Mouse (Mus musculus) heart, postnatal 0 days (tissue): ENCODE data around the gene Pafah1b3. TPM values are rescaled to one million over a fixed set of nuclear protein-coding genes. Genes with fewer than 3 reads are reported as not detected.
"Not testable (repeated sequence)": the region's sequence is repeated elsewhere in the genome, so short reads cannot be mapped to it uniquely, and the experiment has no call there.

Experiments
- ATAC-seq: fragments of 200-750 bp; cut with Nextera tagmentation; 2 replicates; pipeline ENCODE4 v1.8.0; 2017; ENCODE audit warnings: low read depth, moderate number of reproducible peaks, moderate library complexity; ENCODE audit not compliant: insufficient read depth
- DNase-seq: peaks from one replicate; pipeline ENCODE4 v3.0.0-alpha.2; 2016; ENCODE audit warnings: low spot score
- H3K27ac ChIP-seq: fragments of 300-500 bp; sonication (generic); 2 replicates; pipeline ENCODE4 v1.5.1; 2014; ENCODE audit warnings: low read depth, mild to moderate bottlenecking
- H3K27me3 ChIP-seq: fragments of 300-500 bp; sonication (generic); 2 replicates; pipeline ENCODE4 v1.6.1; 2014; ENCODE audit warnings: low read length, mixed read lengths; ENCODE audit not compliant: control insufficient read depth, insufficient read depth
- H3K36me3 ChIP-seq: fragments of 300-500 bp; sonication (generic); replicated peaks from 2 replicates; pipeline ENCODE4 v1.6.1; 2014; ENCODE audit warnings: low read length, mixed read lengths; ENCODE audit not compliant: control insufficient read depth, insufficient read depth
- H3K4me1 ChIP-seq: fragments of 300-500 bp; sonication (generic); 2 replicates; pipeline ENCODE4 v1.6.1; 2014; ENCODE audit warnings: antibody characterized with exemption; ENCODE audit not compliant: control insufficient read depth, insufficient read depth
- H3K4me2 ChIP-seq: fragments of 300-500 bp; sonication (generic); 2 replicates; pipeline ENCODE4 v1.6.1; 2014; ENCODE audit warnings: low read depth, mild to moderate bottlenecking, low read length, moderate library complexity
- H3K4me3 ChIP-seq: fragments of 300-500 bp; sonication (generic); 2 replicates; pipeline ENCODE4 v1.5.1; 2014; ENCODE audit warnings: low read depth, low read length
- H3K9ac ChIP-seq: fragments of 300-500 bp; sonication (generic); replicated peaks from 2 replicates; pipeline ENCODE4 v1.6.1; 2014; ENCODE audit warnings: low read depth, low read length, mixed read lengths
- H3K9me3 ChIP-seq: fragments of 300-500 bp; sonication (generic); replicated peaks from 2 replicates; pipeline ENCODE4 v1.6.1; 2016; ENCODE audit warnings: low read length; ENCODE audit not compliant: control insufficient read depth
- CTCF ChIP-seq: IDR thresholded peaks from 2 replicates; pipeline ENCODE4 v1.5.1; 2016; ENCODE audit warnings: antibody characterized with exemption, control low read depth, low read depth
- EP300 ChIP-seq: IDR thresholded peaks from 2 replicates; pipeline ENCODE4 v1.6.1; 2016; ENCODE audit warnings: antibody characterized with exemption, low read depth
- WGBS: fragments of 180-500 bp; shearing (Covaris S2); extraction: QIAGEN DNeasy Blood & Tissue Kit; methylation state at CpG from one replicate; pipeline ENCODE4 v1.1.7; 2014; 5-methylcytosine and 5-hydroxymethylcytosine counted together
- polyA plus RNA-seq: library from polyadenylated mRNA; unstranded; fragments of >200 nt; fragmentation: Nextera tagmentation; extraction: Ambion mirVana; gene quantifications from 2 replicates; pipeline ENCODE4 v1.2.1, GENCODE M21; 2015
- total RNA-seq: library from RNA; depleted of rRNA; stranded (reverse); fragments of >200 nt; gene quantifications from 2 replicates; pipeline ENCODE4 v1.2.3, GENCODE M21; 2014; ENCODE audit warnings: low replicate concordance

Pafah1b3 gene
- total and polyA plus RNA-seq, 2 experiments from 2014 or later = 57.3 to 161 TPM

GRCm38 (mm10) chr7:25326233-25326632 is 28.4 kb upstream of the Pafah1b3 start:
- Histone ChIP-seq H3K4me2 (no peak overlapping the region), H3K27ac (no peak overlapping the region), H3K4me3 (no peak overlapping the region), H3K9me3 (no peaks in the 10 kb centered on the region), H3K36me3 (peaks cover 10% of the 10 kb centered on the region), H3K27me3 (no peaks in the 10 kb centered on the region), H3K4me1 (peaks cover 5% of the 10 kb centered on the region; the same call in 1 of the 2 replicates), H3K9ac (no peak overlapping the region)
- ATAC-seq = peak; percentile 42; the same call in 1 of the 2 replicates
- no peak for TF ChIP-seq EP300
- TF ChIP-seq CTCF = no peak
- DNase-seq = no peak
- 73% methylated on average over 8 of the region's 8 CpGs for WGBS

- not testable (repeated sequence) for H3K4me2 ChIP-seq, H3K27ac ChIP-seq, H3K4me1 ChIP-seq, H3K9ac ChIP-seq, ATAC-seq, H3K27me3 ChIP-seq, DNase-seq, H3K4me3 ChIP-seq, H3K9me3 ChIP-seq, H3K36me3 ChIP-seq
- WGBS = 75% methylated on average over 6 of the region's 6 CpGs
Measured at GRCm38 (mm10) chr7:25325431-25325830, 27.6 kb upstream of the Pafah1b3 start.

GRCm38 (mm10) chr7:25323219-25323618 is 25.4 kb upstream of the Pafah1b3 start:
- no peak for DNase-seq
- Histone ChIP-seq H3K9me3 (no peaks in the 10 kb centered on the region), H3K4me2 (no peak overlapping the region), H3K4me1 (peaks cover 5% of the 10 kb centered on the region; the same call in 1 of the 2 replicates), H3K9ac (no peak overlapping the region), H3K36me3 (no peaks in the 10 kb centered on the region), H3K27ac (no peak overlapping the region), H3K4me3 (no peak overlapping the region), H3K27me3 (no peaks in the 10 kb centered on the region)
- 91% methylated on average over 2 of the region's 2 CpGs for WGBS
- ATAC-seq = no peak
- no peak for TF ChIP-seq EP300
- no peak for TF ChIP-seq CTCF

GRCm38 (mm10) chr7:25322058-25322484 is 24.3 kb upstream of the Pafah1b3 start:
- no peak overlapping the region for H3K4me3 ChIP-seq
- peak overlapping the region; percentile 31; the same call in 1 of the 2 replicates for H3K4me2 ChIP-seq
- no peak for TF ChIP-seq CTCF
- TF ChIP-seq EP300 = no peak
- no peak overlapping the region for H3K27ac ChIP-seq
- no peaks in the 10 kb centered on the region for H3K9me3 ChIP-seq
- 20% methylated on average over 6 of the region's 6 CpGs for WGBS
- H3K36me3 ChIP-seq = no peaks in the 10 kb centered on the region
- DNase-seq = peak; percentile 26
- no peak overlapping the region; the same call in 1 of the 2 replicates for H3K9ac ChIP-seq
- no peaks in the 10 kb centered on the region for H3K27me3 ChIP-seq
- ATAC-seq = no peak
- H3K4me1 ChIP-seq = peaks cover 5% of the 10 kb centered on the region; the same call in 1 of the 2 replicates

DNA sequence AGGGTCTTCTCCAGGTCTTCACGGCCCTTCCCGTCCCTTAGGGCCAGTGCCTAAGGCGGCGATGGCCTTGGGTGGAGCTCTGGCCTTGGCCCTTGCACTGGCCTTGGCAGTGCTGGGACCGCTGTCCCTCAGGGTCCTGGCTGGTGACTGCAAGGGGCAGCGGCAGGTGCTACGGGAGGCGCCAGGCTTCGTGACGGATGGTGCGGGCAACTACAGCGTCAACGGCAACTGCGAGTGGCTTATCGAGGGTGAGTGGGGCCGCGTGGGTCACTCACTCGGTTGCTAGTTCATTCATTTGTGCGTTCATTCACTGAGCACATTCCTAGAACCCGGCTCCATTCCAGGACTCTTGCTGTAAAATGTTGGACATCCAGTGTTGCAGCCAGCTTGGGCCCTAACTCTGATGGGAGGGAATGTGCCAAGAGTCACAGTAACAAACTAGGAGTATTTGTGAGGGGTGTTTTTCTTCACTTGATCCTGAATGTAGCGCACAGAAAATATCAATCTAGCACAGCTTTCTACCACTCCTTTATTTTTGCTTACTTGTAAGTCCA is 19.7 kb upstream of the Pafah1b3 start:
- no peak for TF ChIP-seq CTCF
- TF ChIP-seq EP300 = no peak
- Histone ChIP-seq H3K4me3 (peak overlapping the region; percentile 59), H3K27me3 (peaks cover 36% of the 10 kb centered on the region), H3K4me1 (peaks cover 12% of the 10 kb centered on the region), H3K9ac (peak overlapping the region; percentile 68), H3K36me3 (no peaks in the 10 kb centered on the region), H3K4me2 (peak overlapping the region; percentile 81), H3K27ac (peak overlapping the region; percentile 69), H3K9me3 (no peaks in the 10 kb centered on the region)
- ATAC-seq = no peak
- 21% methylated on average over 21 of the region's 21 CpGs for WGBS
- DNase-seq = no peak
